Mouse (Mus musculus) olfactory bulb, adult 2 months (tissue): ENCODE results near the gene Chd2. TPM values are rescaled to one million over a fixed set of nuclear protein-coding genes. Genes with fewer than 3 reads are reported as not detected.

Experiments
- H3K27ac ChIP-seq: fragments of 200-500 bp; 2 replicates; pipeline ENCODE4 v1.5.1; 2012; ENCODE audit warnings: low read depth, low read length; ENCODE audit not compliant: insufficient read depth
- H3K4me1 ChIP-seq: fragments of 200-500 bp; 2 replicates; pipeline ENCODE4 v1.6.1; 2012; ENCODE audit warnings: low read length; ENCODE audit not compliant: control insufficient read depth, insufficient read depth
- H3K4me3 ChIP-seq: fragments of 200-500 bp; 2 replicates; pipeline ENCODE4 v1.5.1; 2012; ENCODE audit warnings: mild to moderate bottlenecking, low read depth, low read length, moderate library complexity; ENCODE audit not compliant: insufficient read depth
- CTCF ChIP-seq: fragments of 200-500 bp; IDR thresholded peaks from 2 replicates; pipeline ENCODE4 v1.5.1; 2012; ENCODE audit warnings: low read depth, mild to moderate bottlenecking, low read length, moderate library complexity; ENCODE audit not compliant: insufficient read depth
- POLR2A ChIP-seq: fragments of 200-500 bp; IDR thresholded peaks from 2 replicates; pipeline ENCODE4 v1.6.1; 2012; ENCODE audit warnings: mild to moderate bottlenecking, low read depth, low read length, moderate library complexity; ENCODE audit not compliant: insufficient read depth
- WGBS: fragments of 180-500 bp; shearing (Covaris S2); methylation state at CpG from one replicate; pipeline ENCODE4 v1.1.7; 2018; 5-methylcytosine and 5-hydroxymethylcytosine counted together
- polyA plus RNA-seq: library from polyadenylated mRNA; stranded (reverse); fragments of >200 nt; gene quantifications from 2 replicates; pipeline ENCODE4 v1.2.4, GENCODE M21; 2012; ENCODE audit warnings: low replicate concordance; ENCODE audit not compliant: missing spikeins, insufficient read depth, insufficient read length

The Chd2 gene
- polyA plus RNA-seq, 1 experiment: 544 TPM

GRCm38 (mm10) chr7:73411523-73411922, 130.1 kb downstream of the Chd2 start:
- Histone ChIP-seq H3K4me1 (no peaks in the 10 kb centered on the region), H3K4me3 (no peak overlapping the region), H3K27ac (no peak overlapping the region)
- TF ChIP-seq CTCF: no peak
- TF ChIP-seq POLR2A: no peak
- WGBS: 81% methylated on average over 7 of the region's 7 CpGs

DNA sequence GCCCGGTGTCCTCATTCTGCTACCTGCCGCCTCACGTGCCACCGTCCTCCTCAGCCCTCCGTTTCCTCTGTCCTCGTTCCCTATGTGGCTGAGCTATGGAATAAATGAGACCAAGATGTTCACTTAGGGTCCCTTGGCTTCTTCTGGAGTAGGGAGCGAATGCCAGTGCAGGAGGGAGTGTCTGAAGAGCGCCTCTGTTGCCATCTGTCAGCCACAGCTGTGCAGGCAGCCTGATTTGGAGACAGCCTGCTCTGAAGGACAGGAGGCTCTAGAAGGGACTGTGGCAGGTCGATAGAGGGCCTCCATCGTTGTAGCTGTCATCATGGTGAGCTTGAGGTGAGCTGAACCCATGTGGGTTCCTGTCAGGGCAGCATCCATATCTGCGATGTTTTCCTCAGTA, 136.1 kb downstream of the Chd2 start:
- TF ChIP-seq POLR2A: no peak
- no peak for TF ChIP-seq CTCF
- Histone ChIP-seq H3K27ac (no peak overlapping the region), H3K4me1 (no peaks in the 10 kb centered on the region), H3K4me3 (no peak overlapping the region)
- 90% methylated on average over 11 of the region's 11 CpGs for WGBS

DNA sequence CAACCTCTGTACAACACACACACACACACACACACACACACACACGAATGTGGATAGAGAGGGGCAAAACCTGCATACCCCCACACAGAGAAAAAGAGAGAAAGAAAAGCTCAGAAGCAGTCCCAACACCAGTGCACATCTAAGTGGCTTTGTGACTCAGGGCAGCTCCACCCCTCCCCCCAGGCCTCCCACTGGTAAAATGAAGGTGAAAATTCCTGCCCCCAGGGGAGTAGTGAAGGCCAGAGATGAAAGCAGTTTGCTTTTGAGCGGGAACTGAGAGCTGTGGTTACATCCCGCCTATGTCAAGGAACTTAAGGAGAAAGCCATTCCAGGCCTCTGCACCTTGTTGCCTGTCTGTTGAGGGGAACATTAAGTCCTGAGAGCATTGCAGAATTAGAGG, 138.1 kb downstream of the Chd2 start:
- 73% methylated on average over 3 of the region's 3 CpGs for WGBS

DNA sequence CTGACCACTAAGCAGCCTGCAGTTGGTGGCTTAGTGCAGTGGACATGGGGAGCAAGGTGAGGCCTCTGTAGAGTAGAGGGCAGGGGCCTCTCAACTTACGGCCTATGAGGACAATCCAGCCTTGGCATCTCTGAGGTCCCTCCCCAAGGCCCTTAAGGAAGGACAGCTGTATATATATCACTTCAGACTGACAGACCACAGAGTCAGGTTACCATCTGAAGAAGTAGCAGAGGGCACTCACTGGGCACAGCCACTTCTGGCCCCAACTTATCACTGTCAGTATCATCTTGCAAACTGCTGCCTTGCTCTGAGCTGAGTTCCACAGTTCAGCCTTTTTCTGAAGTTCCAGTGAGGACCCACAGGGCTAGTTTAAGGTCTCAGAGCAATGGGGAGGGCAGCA, 139.0 kb downstream of the Chd2 start:
- no peak overlapping the region for H3K27ac ChIP-seq
- H3K4me1 ChIP-seq: peaks cover 18% of the 10 kb centered on the region
- H3K4me3 ChIP-seq: no peak overlapping the region
- TF ChIP-seq CTCF (no peak), POLR2A (no peak)
- WGBS: 89% methylated on average over 1 of the region's 1 CpGs

More for the DNA sequence above, 138.1 kb downstream of the Chd2 start:
- Histone ChIP-seq H3K4me3 (no peak overlapping the region), H3K4me1 (peaks cover 14% of the 10 kb centered on the region), H3K27ac (no peak overlapping the region)
- TF ChIP-seq CTCF (no peak), POLR2A (no peak)

- Histone ChIP-seq H3K4me3 (no peak overlapping the region), H3K27ac (no peak overlapping the region), H3K4me1 (peaks cover 18% of the 10 kb centered on the region)
- TF ChIP-seq POLR2A: no peak
- no peak for TF ChIP-seq CTCF
- 78% methylated on average over 2 of the region's 2 CpGs for WGBS
Observed at GRCm38 (mm10) chr7:73402106-73402505, 139.5 kb downstream of the Chd2 start.

DNA sequence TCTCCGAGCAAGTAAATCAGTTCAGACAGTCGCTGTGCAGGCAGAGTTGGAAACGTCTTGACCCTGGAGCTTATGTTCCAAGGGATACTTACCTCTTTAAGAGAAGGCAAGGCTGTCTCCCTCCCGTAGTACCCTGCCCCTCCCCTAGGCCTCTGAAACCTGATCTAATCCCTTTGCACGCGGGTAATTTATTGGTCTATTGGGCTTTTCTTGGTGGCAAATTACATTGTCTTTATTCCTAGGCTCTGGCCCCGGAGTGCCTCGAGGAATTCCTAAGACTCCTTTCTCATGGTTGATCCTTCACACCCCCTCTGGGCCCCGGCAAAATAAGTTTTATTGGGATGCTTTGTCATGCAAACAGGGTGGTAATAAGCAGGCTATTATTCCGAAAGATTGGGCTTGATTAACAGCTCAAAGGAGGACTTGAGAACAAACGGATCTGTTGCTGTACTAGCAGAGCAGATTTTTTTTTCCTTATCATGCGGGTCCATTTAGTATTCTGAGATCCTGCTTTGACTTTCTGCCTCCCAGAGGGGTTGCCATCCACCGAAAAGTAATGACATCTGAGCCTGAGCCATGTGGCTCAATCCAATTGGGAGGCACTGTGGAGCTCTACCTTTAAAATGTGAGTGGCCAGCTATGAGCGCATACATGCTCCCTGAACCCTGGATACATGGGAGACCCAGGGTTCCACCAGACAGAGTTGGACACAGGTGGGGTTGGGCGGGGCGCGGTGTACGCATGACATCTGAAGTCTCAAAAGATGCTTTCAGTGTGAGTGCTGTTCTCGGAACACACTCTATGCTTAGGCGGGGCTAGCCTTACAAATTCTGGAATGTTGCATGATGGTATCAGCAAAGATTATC, 141.3 kb downstream of the Chd2 start:
- Histone ChIP-seq H3K4me1 (peaks cover 18% of the 10 kb centered on the region), H3K27ac (no peak overlapping the region), H3K4me3 (peak overlapping the region; percentile 30)
- no peak for TF ChIP-seq CTCF
- no peak for TF ChIP-seq POLR2A
- WGBS: 35% methylated on average over 20 of the region's 20 CpGs

DNA sequence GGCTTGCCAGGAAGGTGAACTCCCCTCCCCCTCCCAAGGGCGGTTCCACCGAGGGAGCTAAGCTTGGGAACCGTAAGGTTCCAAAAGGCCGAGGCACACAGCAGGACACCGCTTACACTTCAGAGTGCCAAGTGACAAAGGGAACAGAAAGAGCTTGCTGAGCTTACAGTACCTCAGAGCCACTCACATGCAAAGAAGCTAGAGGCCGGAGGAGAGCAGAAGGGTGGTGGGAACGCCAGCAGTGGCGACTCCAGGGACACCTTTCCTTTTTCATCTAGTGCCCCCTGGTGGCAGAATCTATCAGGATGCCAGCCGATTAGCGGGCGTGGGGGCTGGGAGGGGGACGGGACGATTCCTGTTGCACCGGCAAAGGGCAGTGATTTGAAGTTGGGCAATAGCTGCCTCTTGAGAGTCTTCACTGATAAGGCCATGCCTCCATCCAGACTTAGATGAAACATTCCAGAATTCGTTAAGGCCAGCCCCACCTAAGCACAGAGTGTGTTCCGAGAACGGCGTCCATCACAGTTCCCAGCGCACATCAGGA, 142.1 kb downstream of the Chd2 start:
- H3K4me1 ChIP-seq: peaks cover 18% of the 10 kb centered on the region
- no peak overlapping the region for H3K27ac ChIP-seq
- TF ChIP-seq CTCF (peak; percentile 75), POLR2A (no peak)
- peak overlapping the region; percentile 30 for H3K4me3 ChIP-seq
- 3% methylated on average over 19 of the region's 19 CpGs for WGBS

GRCm38 (mm10) chr7:73398806-73399442, 142.7 kb downstream of the Chd2 start:
- WGBS: 26% methylated on average over 19 of the region's 19 CpGs

DNA sequence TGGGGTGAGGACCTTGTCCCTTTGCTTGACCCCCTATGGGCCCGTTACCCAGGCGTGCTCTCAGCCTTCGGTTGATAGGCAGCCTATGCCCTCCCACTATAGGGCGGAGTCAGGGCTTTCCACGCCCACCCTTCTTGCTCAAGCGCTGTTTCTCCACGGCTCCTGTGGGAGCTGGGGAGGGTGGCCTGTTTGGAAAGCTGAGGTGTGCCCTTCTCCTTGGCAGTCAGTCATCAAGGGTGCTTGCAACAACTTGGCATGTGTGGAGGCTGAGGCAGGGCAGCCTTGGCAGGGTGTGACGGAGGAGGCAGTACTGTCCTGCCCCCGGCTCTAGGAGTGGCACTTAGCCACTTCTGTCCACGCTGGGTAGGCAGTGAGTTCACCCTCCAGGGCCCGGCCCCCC, 143.3 kb downstream of the Chd2 start:
- no peak overlapping the region for H3K4me3 ChIP-seq
- TF ChIP-seq CTCF (no peak), POLR2A (no peak)
- no peak overlapping the region for H3K27ac ChIP-seq
- peaks cover 18% of the 10 kb centered on the region for H3K4me1 ChIP-seq
- 26% methylated on average over 11 of the region's 11 CpGs for WGBS

More at GRCm38 (mm10) chr7:73398806-73399442, 142.7 kb downstream of the Chd2 start:
- TF ChIP-seq CTCF (no peak), POLR2A (no peak)
- peak overlapping the region; percentile 30 for H3K4me3 ChIP-seq
- no peak overlapping the region for H3K27ac ChIP-seq
- peaks cover 18% of the 10 kb centered on the region for H3K4me1 ChIP-seq
